Mouse (Mus musculus): ENCODE measurements around the gene Bspry.
"Not testable (repeated sequence)": the region's sequence is repeated elsewhere in the genome, so short reads cannot be mapped to it uniquely, and the experiment has no call there.

Gene Bspry

DNA sequence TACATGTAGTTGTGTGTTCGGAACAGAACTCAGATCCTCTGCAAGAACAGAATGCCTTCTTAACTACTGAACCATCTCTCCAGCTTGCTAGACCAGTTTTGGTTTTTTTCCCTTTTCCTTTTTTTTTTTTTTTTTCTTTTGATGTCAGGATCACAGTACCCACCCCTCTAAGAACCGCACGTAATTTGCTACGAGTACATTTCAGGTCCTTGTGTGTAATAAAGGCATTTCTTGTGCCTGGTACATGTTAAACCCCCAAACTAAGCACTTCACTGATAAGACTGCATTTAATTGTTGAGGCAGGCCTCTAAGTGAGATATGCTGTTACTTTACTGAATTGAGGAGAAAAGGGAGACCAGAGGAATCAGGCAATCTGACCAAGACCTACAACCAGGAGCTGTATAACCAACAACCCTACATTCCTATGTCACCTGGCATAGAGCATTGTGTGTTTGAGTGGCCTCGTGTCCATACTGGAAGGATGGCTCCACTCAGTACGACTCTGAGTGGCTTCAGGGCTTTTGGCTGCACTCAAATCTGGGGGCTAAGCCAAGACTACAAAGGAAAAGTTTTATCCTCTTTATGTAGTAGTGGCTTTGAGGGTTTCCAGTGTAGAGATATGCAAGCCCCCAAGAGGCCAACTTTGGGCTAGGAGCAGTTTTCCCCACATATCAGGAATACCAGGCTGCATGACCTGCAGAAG lies 2.2 kb upstream of the Bspry start:
- in situ Hi-C loops (cut with MboI; ENCODE audit: low pct_unique_long_range_greater_than_20kb in 1 of 2, low sequenced_read_pairs in 2 of 2, unreplicated experiment in 1 of 2) = no loop called here

DNA sequence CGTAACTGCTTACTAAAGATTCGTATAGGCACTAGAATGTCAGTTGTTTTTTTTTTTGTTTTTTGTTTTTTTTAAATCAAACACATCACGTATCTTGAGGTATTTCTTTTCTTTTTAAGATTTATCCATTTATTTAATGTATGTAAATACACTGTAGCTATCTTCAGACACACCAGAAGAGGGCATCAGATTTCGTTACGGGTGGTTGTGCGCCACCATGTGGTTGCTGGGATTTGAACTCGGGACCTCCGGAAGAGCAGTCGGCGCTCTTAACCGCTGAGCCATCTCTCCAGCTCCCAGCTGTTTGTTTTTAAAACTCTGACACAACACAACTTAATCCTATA lies 288 bp upstream of the Bspry start:
- in situ Hi-C loops (cut with MboI; ENCODE audit: low pct_unique_long_range_greater_than_20kb in 1 of 2, low sequenced_read_pairs in 2 of 2, unreplicated experiment in 1 of 2) = not testable (repeated sequence)

DNA sequence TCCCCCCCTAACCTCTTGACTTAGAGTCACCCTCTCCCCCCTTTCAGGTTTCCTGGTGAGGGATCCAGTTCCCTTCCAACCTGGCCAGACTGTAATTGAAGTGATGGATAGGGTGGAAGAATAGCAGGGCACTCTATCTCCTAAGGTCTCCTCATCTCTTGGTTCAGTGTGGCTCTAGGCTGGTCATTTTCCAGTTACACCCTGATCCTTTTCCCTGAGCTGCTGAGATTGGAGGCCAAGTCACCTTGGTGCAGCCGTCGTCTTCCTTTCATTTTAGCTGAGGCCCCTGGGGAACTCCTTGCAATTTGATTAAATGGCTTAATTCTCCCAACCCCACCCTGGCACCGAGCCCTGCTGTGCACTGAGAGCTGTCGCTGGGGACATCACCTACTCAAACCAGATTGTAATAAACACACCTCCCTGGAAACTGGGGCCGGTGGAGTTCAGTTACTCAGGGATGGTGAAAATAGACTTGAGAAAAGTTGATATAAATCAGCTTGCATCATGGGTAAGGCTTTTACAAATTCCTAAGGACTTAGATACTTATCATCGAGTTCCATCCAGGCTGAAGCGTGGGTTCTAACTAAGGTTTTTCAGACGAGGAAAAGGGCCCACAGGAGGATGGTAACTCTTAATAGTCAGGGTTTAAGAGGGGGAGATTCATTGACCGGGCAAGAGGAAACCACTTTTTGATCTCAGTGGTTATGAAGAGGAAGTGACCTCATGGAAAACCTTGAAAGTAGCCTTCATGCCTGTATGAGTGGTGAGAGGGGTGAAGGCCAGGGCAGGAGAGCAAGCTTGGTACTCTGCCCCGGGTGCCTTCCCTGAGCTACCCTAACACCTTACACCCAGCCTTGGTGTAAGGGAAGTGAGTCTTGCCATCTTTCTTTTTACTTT lies 1.1 kb downstream of the Bspry start:
- in situ Hi-C loops (cut with MboI; ENCODE audit: low pct_unique_long_range_greater_than_20kb in 1 of 2, low sequenced_read_pairs in 2 of 2, unreplicated experiment in 1 of 2) = no loop called here

DNA sequence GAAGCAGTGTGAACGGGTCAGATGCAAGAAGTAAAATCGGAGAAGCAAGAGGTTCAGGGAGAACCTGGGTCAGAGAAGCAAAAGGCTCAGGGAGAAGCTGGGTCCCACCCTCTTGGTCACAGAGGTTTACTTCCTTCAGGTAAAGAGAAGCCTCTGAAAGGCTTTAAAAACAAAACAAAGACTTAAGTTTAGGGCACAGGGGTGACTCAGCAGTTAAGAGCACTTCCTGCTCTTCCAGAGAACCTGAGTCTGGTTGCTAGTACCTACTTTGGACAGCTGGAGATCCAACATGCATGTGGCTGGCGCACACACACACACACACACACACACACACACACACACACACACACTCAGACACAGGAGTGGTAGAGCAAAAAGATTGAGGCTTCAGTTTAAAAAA lies 5.1 kb downstream of the Bspry start:
- in situ Hi-C loops (cut with MboI; ENCODE audit: low pct_unique_long_range_greater_than_20kb in 1 of 2, low sequenced_read_pairs in 2 of 2, unreplicated experiment in 1 of 2) = no loop called here

DNA sequence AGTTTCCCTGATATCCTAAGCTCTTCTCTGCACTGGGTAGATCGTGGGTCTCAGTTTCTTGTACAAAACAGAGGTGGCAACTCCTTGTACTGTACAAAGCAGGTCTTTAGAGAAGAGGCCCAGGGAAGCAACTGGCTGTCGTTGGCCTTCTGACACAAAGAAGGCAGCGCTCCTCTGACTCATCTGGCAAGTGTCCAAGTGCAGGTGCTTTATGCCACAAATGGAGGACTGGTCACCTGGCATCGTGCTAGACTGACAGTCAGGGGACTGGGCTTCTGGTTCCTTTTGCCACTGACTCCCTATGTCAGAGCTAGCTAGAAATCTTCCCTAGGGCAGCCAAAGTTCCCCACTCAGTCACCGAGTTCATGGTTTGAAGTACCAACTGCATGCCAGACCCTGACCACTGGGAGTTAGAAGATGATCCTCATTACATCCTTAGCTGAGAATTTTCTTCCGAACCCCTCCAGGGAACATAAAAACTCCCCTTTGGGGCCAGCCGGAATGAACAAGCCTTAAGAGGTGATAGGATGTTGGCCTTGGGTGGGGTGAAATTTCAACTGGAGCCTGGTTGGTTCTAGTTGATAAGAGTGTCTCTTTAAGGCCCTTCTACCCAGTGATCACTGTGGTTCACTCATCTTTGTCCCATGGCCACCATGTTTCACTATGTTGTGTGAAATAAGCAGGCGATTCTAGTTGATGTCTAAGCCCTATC lies 5.8 kb downstream of the Bspry start:
- in situ Hi-C loops (cut with MboI; ENCODE audit: low pct_unique_long_range_greater_than_20kb in 1 of 2, low sequenced_read_pairs in 2 of 2, unreplicated experiment in 1 of 2) = no loop called here

DNA sequence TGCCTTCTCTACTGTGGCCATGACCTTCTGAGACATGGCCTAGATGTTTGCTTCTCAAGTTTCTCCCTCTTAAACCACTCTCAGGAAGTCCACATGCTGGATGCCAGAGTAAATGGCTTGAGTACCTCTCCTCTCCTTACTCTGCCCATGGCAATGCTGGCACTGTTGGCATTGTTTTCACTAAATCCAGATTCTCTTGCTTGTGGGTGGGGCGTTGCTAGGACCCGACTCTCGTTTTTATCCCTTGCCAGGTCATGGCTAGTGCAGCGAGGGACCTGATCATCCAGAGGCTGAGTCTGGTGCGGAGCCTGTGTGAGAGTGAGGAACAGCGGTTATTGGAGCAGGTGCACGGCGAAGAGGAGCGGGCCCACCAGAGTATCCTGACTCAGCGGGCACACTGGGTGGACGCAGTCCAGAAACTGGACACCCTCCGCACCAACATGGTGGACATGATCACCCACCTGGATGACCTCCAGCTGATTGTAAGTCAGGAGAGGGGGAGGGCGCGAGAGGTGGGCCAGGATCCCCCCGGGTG lies 6.4 kb downstream of the Bspry start:
- in situ Hi-C loops (cut with MboI; ENCODE audit: low pct_unique_long_range_greater_than_20kb in 1 of 2, low sequenced_read_pairs in 2 of 2, unreplicated experiment in 1 of 2) = no loop called here

DNA sequence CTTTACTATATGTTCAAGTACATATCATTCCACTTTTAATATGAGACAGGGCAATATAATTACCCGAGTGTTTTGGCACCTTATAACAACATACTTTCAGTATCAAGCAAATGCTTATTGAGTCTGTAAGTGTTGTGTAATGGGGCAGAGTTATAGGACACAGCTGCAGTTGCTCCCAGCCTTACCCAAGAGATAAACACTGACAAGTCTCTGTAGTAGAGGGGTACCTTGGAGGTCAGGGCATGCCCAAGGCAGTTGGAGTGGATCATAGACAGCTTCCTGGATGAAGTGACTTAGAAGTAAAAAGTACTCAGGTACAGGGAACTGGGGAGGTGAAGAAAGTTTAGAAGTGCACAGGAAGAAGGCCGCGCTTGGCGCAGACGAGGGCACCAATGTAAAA lies 7.3 kb downstream of the Bspry start:
- in situ Hi-C loops (cut with MboI; ENCODE audit: low pct_unique_long_range_greater_than_20kb in 1 of 2, low sequenced_read_pairs in 2 of 2, unreplicated experiment in 1 of 2) = no loop called here

DNA sequence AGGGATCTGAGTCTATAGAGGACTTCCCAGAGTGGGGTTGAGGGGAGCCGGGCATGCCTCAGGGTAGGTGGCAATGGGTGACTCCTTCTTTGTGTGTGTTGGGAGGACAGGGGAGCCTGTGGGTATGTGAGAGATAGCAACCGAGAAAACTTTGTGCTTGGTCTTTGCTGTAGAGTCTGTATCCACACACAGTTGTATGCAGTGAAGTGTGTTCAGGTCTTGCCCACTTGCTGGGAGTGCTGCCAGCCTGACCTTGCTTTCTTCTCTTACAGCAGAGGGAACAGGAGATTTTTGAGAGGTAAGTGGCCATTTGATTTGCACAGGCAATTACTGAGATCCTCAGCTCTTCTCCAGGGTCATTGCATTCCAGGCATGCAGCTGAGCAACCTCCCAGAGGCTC lies 8.1 kb downstream of the Bspry start:
- in situ Hi-C loops (cut with MboI; ENCODE audit: low pct_unique_long_range_greater_than_20kb in 1 of 2, low sequenced_read_pairs in 2 of 2, unreplicated experiment in 1 of 2) = no loop called here

DNA sequence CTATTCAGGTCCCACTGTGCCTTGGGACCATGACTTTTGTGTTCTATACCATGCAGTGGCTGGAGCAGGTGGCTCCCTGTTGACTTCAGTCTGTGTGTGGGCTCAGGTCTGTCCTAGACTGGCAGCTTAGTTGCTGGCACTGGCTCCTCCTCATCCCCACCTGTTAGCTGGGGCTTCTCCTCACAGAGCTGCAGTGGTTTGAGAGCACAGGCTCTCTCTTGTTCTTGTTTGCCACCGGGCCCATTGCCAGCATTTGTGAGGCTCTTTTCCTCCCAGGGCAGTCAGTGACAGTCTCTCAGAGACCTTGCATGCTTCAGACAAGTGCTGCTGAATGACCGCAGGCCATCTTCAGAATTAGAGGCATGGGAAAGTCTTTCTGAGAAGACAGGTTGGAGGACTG lies 12.8 kb downstream of the Bspry start:
- in situ Hi-C loops (cut with MboI; ENCODE audit: low pct_unique_long_range_greater_than_20kb in 1 of 2, low sequenced_read_pairs in 2 of 2, unreplicated experiment in 1 of 2) = no loop called here

DNA sequence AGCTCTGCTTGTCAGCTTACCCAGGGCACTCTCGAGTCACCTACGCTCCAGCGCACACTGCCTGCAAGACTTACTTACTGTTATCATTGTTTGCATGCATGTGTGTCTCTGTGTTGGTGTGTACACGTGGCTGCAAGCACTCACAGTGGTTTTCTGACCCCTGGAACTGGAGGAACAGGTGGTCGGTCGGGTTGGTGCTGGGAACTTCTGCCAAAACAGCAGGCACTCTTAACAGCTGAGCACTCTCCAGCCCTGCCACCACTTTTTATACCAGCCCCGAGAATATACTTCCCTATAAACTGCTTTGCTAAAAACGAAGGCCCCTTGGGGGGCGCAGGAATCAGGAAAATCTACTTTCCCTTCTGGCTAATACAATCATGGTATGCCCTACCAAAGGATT lies 14.4 kb downstream of the Bspry start:
- in situ Hi-C loops (cut with MboI; ENCODE audit: low pct_unique_long_range_greater_than_20kb in 1 of 2, low sequenced_read_pairs in 2 of 2, unreplicated experiment in 1 of 2) = no loop called here

DNA sequence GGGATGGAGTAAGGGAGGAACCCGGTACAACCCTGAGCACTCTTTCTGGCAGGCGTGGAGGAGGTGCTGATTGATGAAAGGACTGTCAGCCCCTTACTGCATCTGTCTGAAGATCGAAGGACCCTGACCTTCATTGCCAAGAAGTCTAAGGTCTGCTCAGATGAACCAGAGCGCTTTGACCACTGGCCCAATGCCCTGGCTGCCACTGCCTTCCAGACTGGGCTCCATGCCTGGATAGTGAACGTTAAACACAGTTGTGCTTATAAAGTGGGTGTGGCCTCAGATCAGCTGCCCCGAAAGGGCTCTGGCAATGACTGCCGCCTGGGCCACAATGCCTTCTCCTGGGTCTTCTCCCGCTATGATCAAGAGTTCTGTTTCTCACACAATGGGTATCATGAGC lies 16.1 kb downstream of the Bspry start:
- in situ Hi-C loops (cut with MboI; ENCODE audit: low pct_unique_long_range_greater_than_20kb in 1 of 2, low sequenced_read_pairs in 2 of 2, unreplicated experiment in 1 of 2) = no loop called here

DNA sequence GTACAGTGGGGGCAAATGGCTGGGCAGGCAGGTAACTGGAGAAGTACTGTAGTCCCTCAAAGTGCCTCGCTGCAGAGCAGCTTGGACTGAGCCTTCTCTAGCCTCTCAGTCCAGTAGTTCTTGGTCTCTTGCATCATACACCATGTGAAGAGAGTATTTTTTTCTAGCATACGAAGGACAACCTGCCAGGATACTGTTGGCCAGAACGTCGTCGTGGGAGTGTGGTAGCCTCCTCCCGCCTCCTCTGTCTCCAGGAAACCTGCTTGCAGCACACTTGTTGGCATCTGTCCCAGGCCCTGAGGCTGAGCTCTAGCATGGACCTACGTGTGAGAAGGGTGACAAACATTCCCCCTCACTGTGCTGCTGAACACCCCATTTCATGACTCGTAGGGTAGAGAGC lies 17.0 kb downstream of the Bspry start:
- in situ Hi-C loops (cut with MboI; ENCODE audit: low pct_unique_long_range_greater_than_20kb in 1 of 2, low sequenced_read_pairs in 2 of 2, unreplicated experiment in 1 of 2) = no loop called here

DNA sequence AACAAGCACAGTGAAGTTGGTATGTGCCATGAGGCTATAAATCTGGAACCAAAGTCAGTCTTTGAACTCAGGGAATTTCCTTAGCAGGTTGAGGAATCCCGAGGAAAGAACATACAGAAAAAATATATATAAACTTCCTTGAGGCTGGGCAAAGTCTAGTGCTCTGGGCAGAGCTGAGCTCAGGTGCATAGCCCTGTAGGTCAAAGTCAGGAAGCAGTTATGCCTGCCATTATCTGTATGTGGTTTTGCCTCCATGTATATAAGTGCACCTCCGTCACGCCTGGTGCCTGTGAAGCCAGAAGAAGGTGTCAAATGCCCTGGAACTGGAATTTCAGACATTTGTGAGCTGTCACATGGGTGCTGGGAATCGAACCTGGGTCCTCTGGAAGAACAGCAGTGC lies 20.9 kb downstream of the Bspry start:
- in situ Hi-C loops (cut with MboI; ENCODE audit: low pct_unique_long_range_greater_than_20kb in 1 of 2, low sequenced_read_pairs in 2 of 2, unreplicated experiment in 1 of 2) = no loop called here

DNA sequence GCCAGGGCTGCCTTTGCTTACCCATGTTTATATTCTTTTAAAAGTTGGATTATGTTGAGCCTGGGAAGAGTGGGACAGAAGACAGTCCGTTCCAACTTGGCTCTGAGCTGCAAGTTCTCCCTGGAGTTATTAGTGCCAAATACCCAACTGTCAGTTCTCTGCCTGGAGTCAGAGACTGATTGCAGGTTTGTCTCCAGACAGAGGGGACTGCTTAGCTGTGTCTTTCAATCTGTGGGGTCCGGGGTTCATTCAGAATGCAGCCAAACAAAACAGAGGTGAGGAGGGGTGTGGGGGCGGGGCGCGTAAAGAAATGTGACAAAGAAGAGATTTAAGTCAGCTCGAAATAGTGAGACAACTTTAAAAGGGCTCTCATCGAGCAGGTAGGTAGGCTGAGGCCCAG lies 21.7 kb downstream of the Bspry start:
- in situ Hi-C loops (cut with MboI; ENCODE audit: low pct_unique_long_range_greater_than_20kb in 1 of 2, low sequenced_read_pairs in 2 of 2, unreplicated experiment in 1 of 2) = no loop called here

DNA sequence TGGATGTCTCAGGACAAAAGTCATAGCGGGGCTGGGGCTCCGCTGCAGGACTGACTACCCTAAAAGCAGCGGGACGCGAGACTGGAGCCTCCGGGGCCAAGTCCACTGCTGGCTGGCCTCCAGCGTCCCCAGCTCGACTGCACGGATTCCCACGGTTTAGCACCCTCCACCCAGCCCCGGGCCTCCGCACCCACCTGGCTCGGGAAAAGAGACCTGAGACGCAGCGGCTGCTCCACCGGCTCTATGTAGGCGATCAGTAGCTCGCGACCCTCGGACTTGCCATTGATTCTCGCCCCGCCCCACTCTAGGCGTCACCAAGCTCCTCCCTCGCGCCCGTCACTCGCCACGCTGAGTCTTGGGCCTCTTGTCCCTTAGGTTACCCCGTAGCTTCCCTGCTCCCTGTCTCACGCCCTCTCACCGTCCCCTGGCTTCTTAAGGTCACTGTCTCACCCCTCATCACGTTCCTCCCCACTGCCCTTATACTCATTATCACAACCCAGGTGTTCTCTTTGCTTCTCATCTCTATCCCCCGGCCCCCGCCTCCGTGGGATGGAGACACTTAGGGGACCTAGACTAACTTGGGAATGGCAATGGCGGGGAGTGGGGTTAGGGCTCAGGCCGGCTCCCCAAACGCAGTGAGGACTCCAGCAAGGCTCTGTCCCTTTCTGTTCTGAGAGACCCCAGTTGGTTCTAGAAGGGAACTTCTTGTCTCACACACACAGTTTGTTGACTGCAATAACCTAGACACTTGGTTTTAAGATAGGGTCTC lies 22.3 kb downstream of the Bspry start:
- in situ Hi-C loops (cut with MboI; ENCODE audit: low pct_unique_long_range_greater_than_20kb in 1 of 2, low sequenced_read_pairs in 2 of 2, unreplicated experiment in 1 of 2) = no loop called here

DNA sequence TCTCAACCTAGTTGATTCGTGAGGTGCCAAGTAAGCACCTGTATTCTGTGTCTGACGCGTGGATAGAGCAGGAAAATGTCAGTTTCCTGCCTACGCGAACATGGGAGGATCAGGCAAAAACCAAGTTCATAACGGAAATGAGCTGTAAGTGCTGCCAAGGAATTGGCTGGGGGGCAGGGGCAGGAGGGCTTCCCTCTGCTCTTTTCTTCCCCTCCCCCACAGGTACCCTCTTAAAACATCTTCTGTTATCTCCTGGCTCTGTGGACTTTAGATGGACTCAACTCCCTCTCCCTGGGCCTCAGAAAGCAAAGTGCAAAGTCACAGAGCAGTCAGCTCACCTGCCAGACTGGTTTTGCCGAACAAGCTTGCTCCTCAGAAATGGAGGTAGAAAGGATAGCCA lies 23.1 kb downstream of the Bspry start:
- in situ Hi-C loops (cut with MboI; ENCODE audit: low pct_unique_long_range_greater_than_20kb in 1 of 2, low sequenced_read_pairs in 2 of 2, unreplicated experiment in 1 of 2) = no loop called here

DNA sequence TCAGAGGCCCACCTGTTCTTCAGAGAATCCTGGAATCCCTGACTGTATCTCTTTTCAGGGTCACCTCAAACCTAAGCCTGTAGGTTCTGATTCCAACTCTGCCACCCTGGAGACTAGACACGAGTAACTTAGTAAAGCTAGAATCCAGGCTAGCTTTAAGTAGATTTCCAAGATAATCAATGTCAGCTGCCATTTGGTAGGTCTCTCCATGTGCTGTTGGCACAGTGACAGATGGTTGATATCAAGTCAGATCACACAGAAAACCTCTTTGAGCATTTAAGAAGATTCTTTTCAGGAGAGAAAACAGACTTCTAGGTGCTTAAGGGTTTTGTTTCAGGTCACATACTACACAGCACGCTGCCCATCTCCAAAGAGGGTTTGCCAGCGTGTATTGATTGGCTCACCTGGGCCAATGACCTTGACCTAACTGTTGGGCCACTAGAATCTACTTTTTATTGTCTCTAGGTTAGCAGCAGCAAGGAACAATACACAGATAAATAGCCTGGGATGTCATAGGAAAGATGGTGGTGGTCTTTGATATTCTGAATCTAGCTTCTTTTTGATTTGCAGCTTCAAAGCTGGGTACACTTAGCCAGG lies 23.6 kb downstream of the Bspry start, which contains the start of gene Hdhd3:
Gene Hdhd3, minus strand, starts transcription at position 94 of the 597 bp plus-strand sequence.
- in situ Hi-C loops (cut with MboI; ENCODE audit: low pct_unique_long_range_greater_than_20kb in 1 of 2, low sequenced_read_pairs in 2 of 2, unreplicated experiment in 1 of 2) = no loop called here

DNA sequence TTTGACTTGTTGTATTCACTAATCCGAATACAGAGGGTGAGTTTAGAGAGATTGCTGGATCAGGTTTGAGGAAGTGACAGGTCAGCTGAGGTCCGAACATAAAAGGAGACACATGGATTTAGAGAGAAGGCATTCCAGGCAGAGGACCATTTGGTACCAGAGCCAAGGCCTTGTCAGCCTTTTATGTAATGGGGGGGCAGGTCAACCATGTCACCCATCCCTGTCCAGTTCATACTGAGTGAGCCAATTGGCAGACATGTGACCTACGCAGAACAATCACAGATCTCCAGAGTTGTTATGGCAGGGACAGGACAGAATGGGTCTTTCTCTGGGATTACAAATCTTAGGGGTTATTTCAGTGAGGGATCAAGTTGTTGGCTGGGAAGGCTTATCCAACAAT lies 26.1 kb downstream of the Bspry start:
- in situ Hi-C loops (cut with MboI; ENCODE audit: low pct_unique_long_range_greater_than_20kb in 1 of 2, low sequenced_read_pairs in 2 of 2, unreplicated experiment in 1 of 2) = no loop called here

All from mouse embryonic stem cell (cell line).